Mouse (Mus musculus): ENCODE data around the gene Cdh26.

Gene Cdh26

GRCm38 (mm10) chr2:178508279-178508678 is 77.9 kb downstream of the Cdh26 start:
- DNase-seq (ENCODE audit: low spot score): no peak

DNA sequence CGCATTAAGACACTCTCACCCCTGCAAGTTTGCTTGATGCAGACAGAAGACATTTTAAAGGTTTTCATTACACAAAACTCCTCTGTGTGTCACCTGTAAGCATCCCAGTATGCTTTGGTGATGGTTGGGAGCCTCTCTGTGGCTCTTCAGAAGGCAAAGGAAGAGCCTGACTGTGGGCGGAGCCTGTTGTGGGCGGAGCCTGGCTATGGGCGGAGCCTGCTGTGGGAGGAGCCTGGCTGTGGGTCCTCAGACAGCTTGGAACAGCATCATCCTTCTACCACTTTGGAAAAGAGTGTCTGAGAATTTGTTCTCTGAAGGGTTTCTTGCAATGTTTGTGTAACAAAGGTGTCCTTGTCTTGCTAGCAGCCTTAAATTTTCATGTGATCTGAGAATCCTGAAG is 82.7 kb downstream of the Cdh26 start:
- no peak for DNase-seq (ENCODE audit: low spot score)

DNA sequence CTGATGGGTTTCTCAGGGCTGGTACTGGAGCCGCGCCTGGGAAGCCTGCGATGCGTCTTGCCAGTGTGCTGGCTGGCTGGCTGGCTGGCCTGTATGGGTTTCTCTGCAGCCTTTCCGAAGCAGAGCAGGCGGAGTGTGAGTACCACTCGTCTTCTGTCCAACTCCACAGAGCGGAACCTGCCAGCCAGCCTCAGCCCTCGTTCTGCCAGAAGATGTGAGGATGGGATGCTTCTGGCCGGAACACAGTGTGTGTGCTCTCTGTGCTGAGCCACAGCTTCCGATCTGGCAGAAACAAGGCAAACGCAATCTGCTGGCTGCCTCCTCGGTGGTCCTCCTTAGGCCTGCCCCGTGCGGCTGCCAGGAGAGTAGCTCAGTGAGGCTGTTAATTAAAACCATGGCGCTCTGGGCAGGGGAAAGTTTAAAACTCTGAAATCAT is 83.3 kb downstream of the Cdh26 start:
- DNase-seq (ENCODE audit: low spot score): peak; percentile 5

GRCm38 (mm10) chr2:178516421-178516820 is 86.1 kb downstream of the Cdh26 start:
- no peak for DNase-seq (ENCODE audit: low spot score)

GRCm38 (mm10) chr2:178516941-178517340 is 86.6 kb downstream of the Cdh26 start:
- DNase-seq (ENCODE audit: low spot score): no peak

DNA sequence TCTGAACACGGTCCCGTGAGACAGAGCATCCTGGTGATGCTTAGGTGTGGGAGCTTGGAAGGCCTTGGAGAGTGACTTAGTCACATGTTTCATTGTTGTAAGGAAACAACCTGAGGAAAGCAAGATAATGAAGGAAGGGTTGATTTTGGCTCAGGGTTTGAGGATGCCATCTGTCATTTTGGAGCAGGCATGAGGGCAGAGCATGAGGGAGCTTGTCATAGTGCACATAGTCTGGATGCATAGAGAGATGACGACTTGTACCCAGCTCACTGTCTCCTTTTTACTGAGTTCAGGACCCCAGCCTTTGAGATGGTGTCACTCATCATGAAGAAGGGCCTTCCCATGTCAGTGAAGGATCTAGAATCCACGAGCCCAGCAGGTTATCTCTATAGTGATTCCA is 89.0 kb downstream of the Cdh26 start:
- DNase-seq (ENCODE audit: low spot score): no peak

- DNase-seq (ENCODE audit: low spot score): no peak
Measured at GRCm38 (mm10) chr2:178520216-178520615, 89.9 kb downstream of the Cdh26 start.

- DNase-seq (ENCODE audit: low spot score): no peak
Measured at GRCm38 (mm10) chr2:178522331-178522730, 92.0 kb downstream of the Cdh26 start.

DNA sequence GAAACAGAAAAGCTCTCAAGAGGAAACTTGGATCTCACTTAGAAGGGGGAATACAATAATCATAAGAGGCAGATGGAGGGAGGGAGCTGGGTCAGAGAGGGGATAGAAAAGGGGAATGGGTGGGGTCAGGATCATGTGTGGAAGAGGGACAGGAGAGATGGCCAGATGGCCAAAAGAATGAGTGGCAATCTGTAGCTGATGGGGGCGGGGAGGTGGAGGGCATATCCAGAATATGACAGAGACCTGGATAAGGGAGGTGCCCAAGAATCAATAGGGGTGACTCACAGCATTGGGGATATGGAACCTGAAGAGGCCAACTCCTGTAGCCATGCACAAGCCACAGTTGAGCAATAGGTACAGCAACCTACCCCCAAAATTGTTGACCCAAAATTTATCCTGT is 92.5 kb downstream of the Cdh26 start:
- no peak for DNase-seq (ENCODE audit: low spot score)

DNA sequence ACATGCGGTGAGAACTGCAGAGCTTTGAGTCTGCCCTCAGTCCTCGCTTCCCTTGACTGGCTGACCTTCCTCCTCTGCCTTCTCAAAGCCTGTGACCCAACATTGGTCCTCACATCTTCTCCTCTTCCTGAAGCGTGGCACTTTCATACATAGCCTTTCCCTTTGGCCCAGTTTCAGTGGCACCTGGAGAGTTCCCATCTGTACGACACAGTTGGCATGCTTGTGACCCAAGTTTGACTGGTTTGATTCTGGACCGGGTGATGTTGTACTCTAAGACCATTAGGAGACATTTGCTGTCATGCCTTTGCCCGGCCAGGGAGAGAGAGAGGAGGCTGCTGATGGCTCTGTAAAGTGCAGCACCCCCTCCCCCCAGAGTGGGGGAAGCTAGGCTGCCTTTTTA is 96.4 kb downstream of the Cdh26 start:
- no peak for DNase-seq (ENCODE audit: low spot score)

DNA sequence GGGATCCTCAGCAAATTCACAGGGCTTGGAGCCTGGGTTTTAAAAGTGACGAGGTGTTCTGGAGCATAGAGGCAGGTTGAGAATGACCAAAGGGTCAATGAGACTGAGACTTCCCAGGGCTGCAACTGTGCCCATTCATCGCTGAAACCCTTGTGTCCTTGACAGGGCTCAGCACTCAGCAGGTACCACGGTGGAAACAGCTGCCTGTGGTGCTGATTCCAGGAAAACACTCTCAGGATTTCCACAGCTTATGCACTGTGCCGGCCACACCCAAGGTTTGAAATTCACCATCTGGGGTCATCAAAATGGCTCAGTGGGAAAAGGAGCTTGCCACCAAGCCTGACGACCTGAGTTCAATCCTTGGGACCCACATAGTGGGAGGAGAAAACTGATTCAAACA is 100.9 kb downstream of the Cdh26 start:
- DNase-seq (ENCODE audit: low spot score): no peak

GRCm38 (mm10) chr2:178536574-178536973 is 106.2 kb downstream of the Cdh26 start:
- no peak for DNase-seq (ENCODE audit: low spot score)

Data from ovary, postnatal 14 days (tissue).